Mouse (Mus musculus) naive thymus-derived CD4-positive, alpha-beta T cell, adult 5 months (primary cell): ENCODE results near the gene Gm9970. TPM values are rescaled to one million over a fixed set of nuclear protein-coding genes. Genes with fewer than 3 reads are reported as not detected.

Experiments
- polyA plus RNA-seq: library from polyadenylated mRNA; unstranded; fragments of 100-300 nt; shearing (Covaris generic); gene quantifications from one replicate; pipeline ENCODE4 v1.2.1, GENCODE M21; 2017

Gene Gm9970
- polyA plus RNA-seq, result 0.67 TPM

DNA sequence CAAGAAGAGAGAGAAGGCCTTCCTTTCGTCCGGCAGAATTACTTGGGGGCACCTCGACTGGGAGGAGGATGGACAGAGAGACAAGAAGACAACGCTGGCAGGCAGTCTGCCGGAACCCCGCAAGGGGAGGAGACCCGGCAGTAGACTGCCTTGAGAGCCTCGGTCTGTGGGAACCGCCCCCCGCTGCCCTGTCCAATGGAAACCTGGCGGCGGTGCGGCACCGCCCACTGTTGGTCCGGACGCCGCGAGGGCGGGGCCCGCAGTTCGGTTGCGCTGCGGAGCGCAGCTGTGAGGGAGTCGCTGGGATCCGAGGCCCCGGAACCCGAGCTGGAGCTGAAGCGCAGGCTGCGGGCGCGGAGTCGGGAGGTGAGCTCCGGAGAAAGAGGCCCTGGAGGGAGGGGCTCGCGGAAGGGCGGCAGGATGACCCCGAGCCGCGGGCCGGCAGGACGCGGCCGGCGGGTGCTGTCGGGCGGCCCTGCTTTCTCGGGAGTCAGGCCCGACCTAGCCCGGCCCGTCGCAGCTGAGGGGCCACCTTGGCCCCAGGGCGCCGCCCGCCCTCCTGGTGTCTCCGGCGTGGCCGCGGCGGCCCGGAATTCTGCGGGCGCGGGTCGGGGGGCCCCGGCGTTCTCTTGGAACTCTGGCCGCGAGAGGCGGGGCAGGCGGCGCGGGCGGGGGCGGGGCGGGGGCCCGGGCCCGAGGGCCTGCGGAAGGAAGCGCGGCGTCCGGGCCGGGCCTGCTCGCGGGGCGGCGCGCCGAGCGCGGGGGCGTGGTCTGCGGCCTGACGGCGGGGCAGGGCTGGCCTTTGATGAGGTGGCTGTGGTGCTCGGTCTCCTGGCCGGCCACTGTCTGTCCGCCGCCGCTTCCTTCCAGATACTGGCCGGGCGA lies at the start of gene Gm9970, which contains the start of gene Nrbp1:
TSS of gene Gm9970 (minus strand) at position 596 of the 885 bp plus-strand sequence.
TSS of gene Nrbp1 (plus strand) at position 228 of the 885 bp plus-strand sequence.

DNA sequence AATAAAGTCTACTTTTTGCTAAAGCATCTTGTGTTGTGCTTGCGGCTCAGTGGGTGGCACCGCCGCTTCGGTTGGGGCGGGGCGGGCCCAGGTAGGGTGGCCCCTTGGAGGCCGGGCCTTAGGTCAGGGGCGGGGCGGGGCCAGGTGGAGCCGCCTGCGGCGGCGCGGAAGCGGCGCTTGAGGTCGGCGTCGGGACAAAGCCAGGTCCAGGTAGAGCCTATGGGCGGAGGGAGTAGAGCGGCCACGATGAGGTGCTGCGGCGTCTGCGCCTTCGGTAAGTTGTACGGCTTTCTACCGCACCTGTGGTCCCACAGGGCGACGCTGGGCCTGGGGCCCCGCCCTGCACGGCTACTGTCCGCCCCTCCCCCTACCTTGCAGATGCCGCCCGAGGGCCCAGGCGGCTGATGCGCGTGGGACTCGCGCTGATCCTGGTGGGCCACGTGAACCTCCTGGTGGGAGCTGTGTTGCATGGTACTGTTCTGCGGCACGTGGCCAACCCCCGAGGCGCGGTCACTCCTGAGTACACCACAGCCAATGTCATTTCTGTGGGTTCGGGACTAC lies 10.6 kb upstream of the Gm9970 start, which contains the start of gene Krtcap3:
TSS of gene Krtcap3 (plus strand) at position 151 of the 561 bp plus-strand sequence.

DNA sequence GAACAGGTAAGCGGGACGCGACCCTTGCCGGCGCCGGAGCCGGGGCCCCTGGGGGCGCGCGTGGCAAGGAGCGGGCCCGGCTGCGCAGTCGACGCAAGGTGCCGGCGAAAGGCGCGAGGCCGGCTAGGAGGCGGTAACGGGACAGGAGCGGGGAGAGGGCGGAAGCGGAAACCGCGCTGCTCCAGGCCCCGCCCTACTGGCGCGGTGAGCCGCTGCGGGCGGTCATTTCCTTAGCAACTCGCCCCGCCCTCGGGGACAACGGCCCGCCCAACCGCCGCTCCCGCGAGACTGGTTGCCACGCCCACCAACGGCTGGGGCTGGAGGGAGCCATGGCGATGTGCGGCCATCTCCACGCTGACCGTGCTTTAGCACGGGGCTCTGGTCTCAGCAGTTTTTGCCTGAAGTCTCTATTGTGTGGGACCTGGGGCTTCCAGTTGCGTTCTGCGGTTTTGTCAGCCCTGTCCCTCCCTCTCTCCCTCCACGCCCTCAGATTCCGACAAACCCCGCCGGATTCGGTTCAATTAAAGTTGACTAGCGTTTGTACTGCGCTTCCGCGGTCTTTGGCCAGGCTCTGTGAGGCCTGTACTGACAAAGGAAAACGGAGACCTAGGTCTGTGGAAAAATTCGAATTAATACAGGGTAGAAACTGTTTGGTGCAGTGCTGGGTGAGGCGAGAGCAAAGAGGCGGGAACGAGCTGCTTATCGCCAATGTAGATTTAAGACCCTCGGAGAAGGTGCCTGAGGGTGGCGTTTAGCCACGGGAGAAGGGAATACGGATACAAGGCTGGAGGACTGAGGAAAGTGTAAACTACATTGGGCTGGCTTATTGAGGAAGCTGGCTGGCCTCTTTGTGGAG lies 20.4 kb downstream of the Gm9970 start, which contains the start of gene Ppm1g:
TSS of gene Ppm1g (minus strand) at position 240 of the 856 bp plus-strand sequence.

DNA sequence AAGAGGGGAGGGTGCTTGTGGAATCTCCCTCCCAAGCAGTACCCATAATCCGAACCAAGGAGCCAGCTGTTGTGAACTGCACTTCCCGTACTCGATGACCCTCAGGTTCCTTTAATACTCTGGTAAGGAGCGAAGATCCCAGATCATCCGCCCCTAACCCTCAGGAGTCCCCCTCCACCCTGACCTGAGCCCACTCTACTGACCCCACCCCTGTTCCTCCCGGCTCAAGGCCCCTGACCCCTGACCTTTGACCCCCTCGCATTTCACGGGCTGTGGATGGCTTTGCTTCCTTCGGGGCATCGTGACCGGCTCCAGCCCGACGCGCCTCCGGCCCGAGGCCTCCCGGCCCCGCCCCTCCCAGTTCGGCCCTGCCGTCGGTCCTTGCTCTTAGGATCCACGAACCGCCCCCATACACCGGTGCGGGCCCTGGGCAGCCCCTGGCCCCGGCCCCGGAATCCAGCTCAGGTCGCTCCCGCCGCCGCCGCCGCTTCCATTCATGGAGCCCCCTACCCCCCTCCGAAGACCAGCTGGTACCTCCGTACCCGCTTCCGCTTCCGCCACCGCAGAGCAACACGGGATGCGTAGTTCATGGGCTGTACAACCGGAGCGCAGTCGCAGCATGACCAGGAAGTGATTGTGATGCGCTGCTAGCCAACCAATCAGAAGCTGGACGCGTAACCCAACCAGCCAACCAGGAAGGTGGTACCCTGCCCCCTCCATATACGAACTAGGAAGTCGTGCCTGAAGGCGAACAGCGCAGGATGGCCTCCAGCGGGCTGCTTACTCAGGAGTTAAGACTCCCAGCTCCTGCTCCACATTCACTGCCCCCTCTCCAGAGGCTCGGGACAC lies 39.1 kb downstream of the Gm9970 start, which contains the start of gene Zfp513:
TSS of gene Zfp513 (minus strand) at position 562 of the 849 bp plus-strand sequence.

DNA sequence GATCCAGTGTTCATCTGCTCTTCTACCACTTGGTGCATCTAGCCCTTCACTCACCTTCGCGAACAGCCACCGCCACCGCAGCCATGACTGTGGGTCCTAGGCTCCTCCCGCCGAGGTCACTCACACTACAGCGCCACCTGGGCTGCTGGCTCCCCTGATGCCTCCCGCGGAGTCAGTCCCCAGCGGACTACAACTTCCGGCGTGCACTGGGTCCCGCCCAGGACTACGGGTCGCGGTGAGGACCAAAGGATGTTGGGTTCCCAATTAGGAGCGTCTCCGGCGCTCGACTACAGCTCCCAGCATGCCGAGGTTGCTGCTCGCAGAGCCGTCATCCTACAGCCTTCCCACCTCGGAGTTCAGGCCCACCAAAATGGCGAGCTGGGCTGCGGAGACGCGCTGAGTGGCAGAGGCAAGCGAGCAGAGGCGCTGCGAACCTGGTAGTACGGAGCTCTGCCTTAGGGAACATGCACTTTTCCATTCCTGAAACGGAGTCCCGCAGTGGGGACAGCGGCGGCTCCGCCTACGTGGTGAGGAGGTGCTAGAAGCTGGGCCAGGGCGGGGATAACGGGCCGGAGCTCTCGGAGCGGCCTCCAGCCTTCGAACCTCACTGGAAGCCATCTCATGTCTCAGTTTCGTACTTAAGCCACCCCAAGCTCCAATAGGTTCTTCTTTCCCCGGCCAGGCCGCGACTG lies 47.9 kb downstream of the Gm9970 start, which contains the start of the genes Snx17 and Eif2b4:
TSS of gene Snx17 (plus strand) at position 289 of the 692 bp plus-strand sequence.
TSS of gene Eif2b4 (minus strand) at position 492 of the 692 bp plus-strand sequence.

Other genes starting within 250 kb of the Gm9970 start
- gene Atraid, start 192.9 kb downstream of the Gm9970 start, polyA plus RNA-seq, result 64.4 TPM
- gene Slc5a6, start 192.3 kb downstream of the Gm9970 start, polyA plus RNA-seq, result 8.8 TPM
- 24.5 TPM for gene Cad, start 186.5 kb downstream of the Gm9970 start, polyA plus RNA-seq
- gene Dnajc5g, start 134.9 kb downstream of the Gm9970 start, polyA plus RNA-seq, result not detected
- gene Slc30a3, start 133.0 kb downstream of the Gm9970 start, polyA plus RNA-seq, result not detected
- not detected for gene Trim54, start 124.5 kb downstream of the Gm9970 start, polyA plus RNA-seq
- gene Ucn, start 102.4 kb downstream of the Gm9970 start, polyA plus RNA-seq, result not detected
- 15.3 TPM for gene Mpv17, start 87.0 kb downstream of the Gm9970 start, polyA plus RNA-seq
- 2.5 TPM for gene Gm29609, start 61.3 kb downstream of the Gm9970 start, polyA plus RNA-seq
- 94.7 TPM for gene Gtf3c2, start 61.1 kb downstream of the Gm9970 start, polyA plus RNA-seq
- gene Snx17, start 48.0 kb downstream of the Gm9970 start, polyA plus RNA-seq, result 88.9 TPM
- gene Eif2b4, start 47.8 kb downstream of the Gm9970 start, polyA plus RNA-seq, result 51.6 TPM
- 23.9 TPM for gene Zfp513, start 38.9 kb downstream of the Gm9970 start, polyA plus RNA-seq
- 169 TPM for gene Ppm1g, start 20.5 kb downstream of the Gm9970 start, polyA plus RNA-seq
- 259 TPM for gene Nrbp1, start 368 bp downstream of the Gm9970 start, polyA plus RNA-seq
- gene Krtcap3, start 10.5 kb upstream of the Gm9970 start, polyA plus RNA-seq, result 55.3 TPM
- 10.5 TPM for gene Ift172, start 49.9 kb upstream of the Gm9970 start, polyA plus RNA-seq
- gene Fndc4, start 54.8 kb upstream of the Gm9970 start, polyA plus RNA-seq, result 0.90 TPM
- gene Gckr, start 56.2 kb upstream of the Gm9970 start, polyA plus RNA-seq, result 0.51 TPM
- 42.7 TPM for gene Zfp512, start 211.2 kb upstream of the Gm9970 start, polyA plus RNA-seq
- gene 4930548H24Rik, start 244.5 kb upstream of the Gm9970 start, polyA plus RNA-seq, result not detected